Mouse (Mus musculus): Measurements from ENCODE around the gene Gabrr1. TPM values are rescaled to one million over a fixed set of nuclear protein-coding genes. Genes with fewer than 3 reads are reported as not detected.
"Not testable (repeated sequence)": the region's sequence is repeated elsewhere in the genome, so short reads cannot be mapped to it uniquely, and the experiment has no call there.

Gabrr1 gene
- polyA plus RNA-seq (2015; fragmentation: Nextera tagmentation; extraction: Ambion mirVana), result 0.17 and 0.21 TPM in 2 replicates

- Histone ChIP-seq H3K27me3 (no peaks in the 10 kb centered on the region), H3K9ac (no peak within 1 kb of the TSS), H3K4me2 (no peak within 1 kb of the TSS), H3K4me3 (no peak within 1 kb of the TSS), H3K4me1 (replicated peaks) (no peaks in the 10 kb centered on the region), H3K9me3 (no peaks in the 10 kb centered on the region; the same call in 1 of the 2 replicates), H3K27ac (no peak within 1 kb of the TSS), H3K36me3 (no peaks in the 10 kb centered on the region)
- no peak for ATAC-seq (ENCODE audit: low FRiP score)
- WGBS, result 84% methylated on average over 11 of the region's 11 CpGs
Measured at GRCm38 (mm10) chr4:33132221-33132620, at the start of gene Gabrr1. Gene Gabrr1, plus strand, starts transcription at chr4:33132521.

DNA sequence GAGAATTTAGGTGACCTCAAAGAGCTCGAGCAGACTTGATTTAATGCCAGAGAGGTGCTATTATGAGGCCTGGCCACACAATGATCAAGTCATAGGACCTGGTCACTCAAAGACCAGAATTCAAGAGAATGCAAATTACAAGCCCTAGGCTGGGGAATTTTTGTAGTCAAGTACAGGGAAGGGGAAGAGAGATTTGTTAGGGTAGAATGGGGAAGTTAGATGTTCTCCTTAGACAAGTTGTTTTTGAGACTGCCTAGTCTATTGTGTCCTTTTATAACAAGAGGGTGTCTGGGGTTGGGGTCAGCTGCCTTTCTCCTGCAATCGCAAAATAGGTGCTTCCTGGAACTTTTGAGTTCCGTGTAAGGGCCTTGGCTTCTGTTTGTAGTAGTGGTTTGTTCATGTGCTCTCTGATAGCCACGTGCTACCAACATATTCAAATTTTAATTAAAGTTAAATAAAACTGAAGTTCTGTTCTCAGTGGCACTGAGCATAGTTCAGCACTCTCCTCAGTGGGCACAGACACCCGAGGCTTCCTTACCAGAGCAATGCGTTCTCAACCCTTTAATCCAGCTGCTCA lies 33.1 kb upstream of the Gabrr1 start:
- Histone ChIP-seq H3K4me1 (replicated peaks) (no peaks in the 10 kb centered on the region), H3K9ac (no peak overlapping the region), H3K36me3 (no peaks in the 10 kb centered on the region), H3K4me2 (no peak overlapping the region), H3K27me3 (no peaks in the 10 kb centered on the region), H3K27ac (no peak overlapping the region), H3K4me3 (no peak overlapping the region), H3K9me3 (no peaks in the 10 kb centered on the region)
- ATAC-seq (ENCODE audit: low FRiP score), result no peak
- 87% methylated on average over 6 of the region's 6 CpGs for WGBS

GRCm38 (mm10) chr4:33109720-33110458 lies 22.4 kb upstream of the Gabrr1 start:
- H3K4me1 ChIP-seq (replicated peaks), result no peaks in the 10 kb centered on the region
- H3K9ac ChIP-seq, result no peak overlapping the region
- no peaks in the 10 kb centered on the region for H3K27me3 ChIP-seq
- no peak for ATAC-seq (ENCODE audit: low FRiP score)
- H3K9me3 ChIP-seq, result no peaks in the 10 kb centered on the region
- no peak overlapping the region for H3K4me2 ChIP-seq
- no peaks in the 10 kb centered on the region for H3K36me3 ChIP-seq
- H3K27ac ChIP-seq, result no peak overlapping the region
- WGBS, result 88% methylated on average over 14 of the region's 14 CpGs
- H3K4me3 ChIP-seq, result no peak overlapping the region

GRCm38 (mm10) chr4:33110845-33111244 lies 21.5 kb upstream of the Gabrr1 start:
- Histone ChIP-seq H3K9me3 (no peaks in the 10 kb centered on the region), H3K4me2 (no peak overlapping the region), H3K27ac (no peak overlapping the region), H3K36me3 (no peaks in the 10 kb centered on the region), H3K9ac (no peak overlapping the region), H3K4me1 (replicated peaks) (no peaks in the 10 kb centered on the region), H3K27me3 (no peaks in the 10 kb centered on the region), H3K4me3 (no peak overlapping the region)
- 87% methylated on average over 7 of the region's 7 CpGs for WGBS
- ATAC-seq (ENCODE audit: low FRiP score), result no peak

- 93% methylated on average over 9 of the region's 9 CpGs for WGBS
- Histone ChIP-seq H3K9me3 (no peaks in the 10 kb centered on the region), H3K36me3 (no peaks in the 10 kb centered on the region), H3K4me2 (no peak overlapping the region), H3K27me3 (no peaks in the 10 kb centered on the region), H3K4me1 (replicated peaks) (no peaks in the 10 kb centered on the region), H3K9ac (no peak overlapping the region), H3K27ac (no peak overlapping the region), H3K4me3 (no peak overlapping the region)
- ATAC-seq (ENCODE audit: low FRiP score), result no peak
Measured at GRCm38 (mm10) chr4:33111358-33111757, 21.0 kb upstream of the Gabrr1 start.

DNA sequence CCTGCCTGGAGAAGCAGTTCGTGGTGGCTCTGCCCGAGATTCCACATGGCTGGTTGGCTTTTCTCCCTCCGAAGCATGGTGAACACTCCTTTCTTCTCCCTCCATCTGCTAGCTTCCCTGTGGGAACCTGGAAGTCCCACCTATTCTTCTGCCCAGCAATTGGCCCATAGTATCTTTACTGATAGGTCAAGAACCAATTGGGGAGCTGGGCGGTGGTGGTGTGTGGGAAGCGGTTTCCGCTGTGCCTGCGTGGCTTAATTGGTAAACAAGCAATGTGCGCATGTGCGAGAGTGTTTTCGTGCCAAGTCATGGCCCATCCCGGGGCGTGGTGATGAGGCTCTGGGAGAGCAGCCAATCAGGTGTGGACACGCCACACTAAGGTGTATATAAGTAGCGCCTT lies 19.5 kb upstream of the Gabrr1 start:
- H3K27ac ChIP-seq; H3K9ac ChIP-seq; H3K4me2 ChIP-seq; H3K36me3 ChIP-seq; H3K27me3 ChIP-seq; H3K9me3 ChIP-seq; ATAC-seq (ENCODE audit: low FRiP score); H3K4me3 ChIP-seq; H3K4me1 ChIP-seq (replicated peaks): not testable (repeated sequence)
- 97% methylated on average over 13 of the region's 14 CpGs for WGBS

GRCm38 (mm10) chr4:33119118-33119517 lies 13.2 kb upstream of the Gabrr1 start:
- H3K27ac ChIP-seq; ATAC-seq (ENCODE audit: low FRiP score); H3K9ac ChIP-seq; H3K27me3 ChIP-seq; H3K9me3 ChIP-seq; H3K4me1 ChIP-seq (replicated peaks); H3K36me3 ChIP-seq; H3K4me3 ChIP-seq; H3K4me2 ChIP-seq: not testable (repeated sequence)
- 3% methylated on average over 3 of the region's 3 CpGs for WGBS

GRCm38 (mm10) chr4:33124493-33124892 lies 7.8 kb upstream of the Gabrr1 start:
- no peak overlapping the region for H3K9ac ChIP-seq
- H3K27ac ChIP-seq, result no peak overlapping the region
- H3K4me2 ChIP-seq, result no peak overlapping the region
- no peaks in the 10 kb centered on the region for H3K27me3 ChIP-seq
- H3K4me1 ChIP-seq (replicated peaks), result no peaks in the 10 kb centered on the region
- H3K9me3 ChIP-seq, result 0 out of 2 replicates have a peak, but pooled peaks cover 5% of the 10 kb centered on the region
- no peaks in the 10 kb centered on the region for H3K36me3 ChIP-seq
- no peak for ATAC-seq (ENCODE audit: low FRiP score)
- no peak overlapping the region for H3K4me3 ChIP-seq
- 75% methylated on average over 6 of the region's 6 CpGs for WGBS

DNA sequence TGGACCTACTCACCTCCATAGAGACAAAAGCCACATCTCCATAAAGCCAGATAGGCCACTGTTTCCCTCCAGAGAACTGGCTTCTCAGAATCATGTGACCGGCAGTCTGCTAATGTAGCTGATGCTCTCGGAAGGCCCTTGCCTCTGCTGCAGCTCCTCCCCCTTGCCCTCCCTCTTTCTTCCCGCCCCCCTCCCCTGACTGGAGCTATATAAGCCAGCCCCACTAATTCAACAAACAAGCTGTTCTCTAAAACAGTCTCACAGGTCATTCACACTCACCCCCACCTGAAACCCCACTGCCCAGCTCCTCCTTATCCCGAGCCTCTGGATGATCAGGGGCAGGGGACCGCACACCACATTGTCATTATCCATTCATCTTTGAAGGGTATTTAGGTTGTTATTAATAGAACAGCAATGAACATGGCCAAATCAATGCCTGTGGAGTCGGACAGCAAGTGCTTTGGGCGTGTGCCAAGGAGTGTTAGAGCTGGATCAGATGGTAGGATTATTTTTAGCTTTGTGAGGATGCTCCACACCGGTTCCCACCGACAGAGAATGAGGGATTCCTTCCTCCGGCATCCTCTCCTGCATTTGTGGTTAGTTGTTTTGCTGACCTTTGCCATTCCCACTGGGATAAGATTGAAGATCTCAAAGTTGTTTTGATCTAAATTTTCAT lies 6.8 kb upstream of the Gabrr1 start:
- ATAC-seq (ENCODE audit: low FRiP score), result no peak
- 66% methylated on average over 10 of the region's 10 CpGs for WGBS
- H3K36me3 ChIP-seq, result no peaks in the 10 kb centered on the region

DNA sequence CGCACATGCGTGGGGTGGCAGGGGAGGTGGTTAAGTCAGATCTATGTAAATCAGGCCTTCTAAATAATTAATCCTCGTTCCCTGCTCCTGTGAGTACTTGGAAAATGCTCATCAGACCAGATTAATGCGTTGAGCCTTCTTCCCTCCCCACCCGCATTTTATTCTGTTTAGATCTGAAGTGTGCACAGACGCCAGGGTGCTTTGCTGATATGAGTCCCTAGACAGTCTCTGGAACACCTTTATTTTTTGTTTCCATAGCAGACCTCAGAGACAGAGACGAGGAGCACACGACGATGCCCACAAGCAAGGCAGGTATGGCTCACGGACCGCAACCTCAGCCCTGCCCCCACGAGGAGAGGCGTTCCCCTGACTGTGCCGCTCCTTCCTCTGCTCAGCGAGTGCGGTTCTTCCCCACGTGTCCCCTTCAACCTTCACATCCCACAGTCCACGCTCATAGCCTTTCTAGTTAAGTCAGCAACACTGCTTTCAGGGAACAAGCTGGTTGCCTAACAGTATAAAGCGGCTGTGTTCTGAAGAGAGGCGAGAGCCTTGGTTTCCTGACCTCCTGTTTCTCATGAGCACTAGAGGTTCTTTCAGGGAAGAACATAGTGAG lies 14.5 kb downstream of the Gabrr1 start:
- WGBS, result 50% methylated on average over 20 of the region's 20 CpGs

More for the DNA sequence above, 6.8 kb upstream of the Gabrr1 start:
- H3K4me1 ChIP-seq (replicated peaks), result no peaks in the 10 kb centered on the region
- H3K4me2 ChIP-seq, result no peak overlapping the region
- H3K27me3 ChIP-seq, result no peaks in the 10 kb centered on the region
- no peak overlapping the region for H3K4me3 ChIP-seq
- H3K9ac ChIP-seq, result no peak overlapping the region
- no peak overlapping the region for H3K27ac ChIP-seq
- H3K9me3 ChIP-seq, result peaks cover 5% of the 10 kb centered on the region; the same call in 1 of the 2 replicates

DNA sequence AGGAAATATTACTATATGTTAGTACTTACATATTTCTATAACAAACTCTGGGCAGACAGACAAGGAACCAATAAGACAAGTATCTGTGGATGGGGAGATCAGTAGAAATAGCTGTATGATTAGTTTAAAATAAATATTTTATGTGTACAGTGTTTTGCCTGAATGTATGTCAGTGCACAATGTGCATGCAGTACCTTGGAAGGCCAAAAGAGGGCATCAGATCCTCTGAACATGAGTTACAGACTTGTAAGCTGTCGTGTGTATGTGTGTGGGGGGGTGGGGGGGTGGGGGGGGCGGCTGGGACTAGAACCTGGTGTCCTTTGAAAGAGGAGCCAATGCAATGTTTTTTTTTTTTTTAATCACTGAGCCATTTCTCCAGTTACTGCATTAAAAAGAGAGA lies 15.5 kb downstream of the Gabrr1 start:
- H3K9me3 ChIP-seq, result no peaks in the 10 kb centered on the region
- peaks cover 6% of the 10 kb centered on the region for H3K4me1 ChIP-seq (replicated peaks)
- H3K4me3 ChIP-seq, result no peak overlapping the region
- H3K9ac ChIP-seq, result no peak overlapping the region
- no peak overlapping the region for H3K27ac ChIP-seq
- no peaks in the 10 kb centered on the region for H3K36me3 ChIP-seq
- no peaks in the 10 kb centered on the region for H3K27me3 ChIP-seq
- WGBS, result 10% methylated on average over 2 of the region's 2 CpGs
- H3K4me2 ChIP-seq, result no peak overlapping the region
- no peak for ATAC-seq (ENCODE audit: low FRiP score)

More for the DNA sequence above, 14.5 kb downstream of the Gabrr1 start:
- H3K27ac ChIP-seq, result no peak overlapping the region
- H3K27me3 ChIP-seq, result no peaks in the 10 kb centered on the region
- peak overlapping the region; percentile 35 for H3K4me2 ChIP-seq
- no peak overlapping the region; the same call in 1 of the 2 replicates for H3K9ac ChIP-seq
- H3K9me3 ChIP-seq, result no peaks in the 10 kb centered on the region
- ATAC-seq (ENCODE audit: low FRiP score), result no peak
- H3K4me1 ChIP-seq (replicated peaks), result peaks cover 6% of the 10 kb centered on the region
- no peak overlapping the region for H3K4me3 ChIP-seq
- no peaks in the 10 kb centered on the region for H3K36me3 ChIP-seq

DNA sequence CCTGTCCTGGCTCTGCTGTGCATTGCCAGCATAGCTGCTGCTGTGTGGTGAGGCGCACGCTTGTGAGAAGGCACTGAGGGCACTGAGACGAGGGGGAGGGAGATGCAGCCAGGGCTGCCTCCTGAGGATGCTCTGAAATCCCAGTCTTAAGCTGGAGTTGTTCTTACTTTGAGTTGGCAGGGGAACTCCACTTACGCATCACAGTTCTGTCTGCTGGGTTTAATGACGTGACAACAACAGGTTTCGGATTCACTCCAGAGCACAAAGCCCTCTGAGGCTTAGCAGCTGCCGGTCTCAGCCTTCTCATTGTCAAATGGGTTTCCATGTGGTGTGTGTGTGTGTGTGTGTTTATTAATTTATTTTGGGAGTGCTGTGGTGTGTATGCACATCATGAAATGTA lies 16.8 kb downstream of the Gabrr1 start:
- Histone ChIP-seq H3K36me3 (no peaks in the 10 kb centered on the region), H3K27ac (no peak overlapping the region), H3K4me3 (no peak overlapping the region), H3K27me3 (no peaks in the 10 kb centered on the region), H3K9me3 (no peaks in the 10 kb centered on the region), H3K9ac (no peak overlapping the region), H3K4me2 (no peak overlapping the region), H3K4me1 (replicated peaks) (peaks cover 6% of the 10 kb centered on the region)
- no peak for ATAC-seq (ENCODE audit: low FRiP score)
- 64% methylated on average over 7 of the region's 7 CpGs for WGBS

All from hindbrain, embryonic 13.5 days (tissue).